10 mouse cellular contexts compared by ENCODE assay signal in genomic region chr17:14912420-14912819, GRCm38 (mm10). TPM values are rescaled to one million over a fixed set of nuclear protein-coding genes. Genes with fewer than 3 reads are reported as not detected.
DNase-seq lines count a peak whose midpoint lies in the region; ATAC-seq and TF ChIP-seq lines count a peak whose summit lies in the region.
"Had no signal": no experiment of that assay in that cellular context is flagged by ENCODE, and none has a peak within 500 bp of the region (broad histone marks: within the 10 kb centered on the region; RNA-seq: fewer than 3 reads in every experiment).

No protein-coding gene starts in this region.

- ATAC-seq in kidney, embryonic 14.5 days (ENCODE audit: low FRiP score, low TSS enrichment) = no peak

- no peak overlapping the region for H3K27ac ChIP-seq in kidney, embryonic 14.5 days (ENCODE audit: low read depth, low read length)
- H3K27ac ChIP-seq in ES-Bruce4 (ENCODE audit: insufficient read depth, low read length) = no peak overlapping the region
- H3K27ac ChIP-seq: embryonic facial prominence, embryonic 15.5 days; hindbrain, embryonic 14.5 days; limb, embryonic 12.5 days had no signal

- H3K36me3 ChIP-seq in kidney, embryonic 14.5 days (ENCODE audit: control insufficient read depth, insufficient read depth, low read length) = no peaks in the 10 kb centered on the region
- no peaks in the 10 kb centered on the region for H3K36me3 ChIP-seq in ES-Bruce4 (ENCODE audit: control insufficient read depth, insufficient read depth, low read length, poor library complexity, severe bottlenecking)
- H3K36me3 ChIP-seq: embryonic facial prominence, embryonic 15.5 days; limb, embryonic 12.5 days had no signal

- no peaks in the 10 kb centered on the region for H3K9me3 ChIP-seq in kidney, embryonic 14.5 days (ENCODE audit: control insufficient read depth, low read length)
- H3K9me3 ChIP-seq in ES-Bruce4 (replicated peaks; ENCODE audit: control insufficient read depth, insufficient read depth, low read length, poor library complexity, severe bottlenecking) = no peaks in the 10 kb centered on the region
- H3K9me3 ChIP-seq: embryonic facial prominence, embryonic 15.5 days; limb, embryonic 12.5 days had no signal

- peak; percentile 18 for DNase-seq in kidney, postnatal 10 days
- DNase-seq in A20 (ENCODE audit: low read depth, low spot score) = peak; percentile 45
- DNase-seq in embryo, embryonic 11 days = peak; percentile 13
- no peak for DNase-seq in spleen, adult 12 weeks (ENCODE audit: low spot score)
- DNase-seq in spleen, postnatal 4 days (ENCODE audit: low spot score in 2 of 2) = no peak

- no peak for TF ChIP-seq EP300 in ES-Bruce4 (IDR thresholded peaks at IDR 0.05; ENCODE audit: insufficient read depth, low read depth, low read length)

- no peak for TF ChIP-seq POLR2A in ES-Bruce4 (IDR thresholded peaks at IDR 0.05; ENCODE audit: insufficient read depth, low read length)

- no peak overlapping the region for H3K4me2 ChIP-seq in kidney, embryonic 14.5 days (replicated peaks; ENCODE audit: low read depth, low read length)
- H3K4me2 ChIP-seq: embryonic facial prominence, embryonic 15.5 days; hindbrain, embryonic 14.5 days; limb, embryonic 12.5 days had no signal

- H3K4me3 ChIP-seq in kidney, embryonic 14.5 days (ENCODE audit: low read length) = no peak overlapping the region
- H3K4me3 ChIP-seq in ES-Bruce4 (ENCODE audit: low read depth, low read length) = no peak overlapping the region
- H3K4me3 ChIP-seq: embryonic facial prominence, embryonic 15.5 days; limb, embryonic 12.5 days had no signal

- WGBS in kidney, embryonic 14.5 days = 50% methylated on average over 6 of the region's 6 CpGs

- no peaks in the 10 kb centered on the region for H3K27me3 ChIP-seq in kidney, embryonic 14.5 days (ENCODE audit: control insufficient read depth, insufficient read depth, low read length)
- no peaks in the 10 kb centered on the region for H3K27me3 ChIP-seq in ES-Bruce4 (ENCODE audit: control insufficient read depth, insufficient read depth, low read length, poor library complexity, severe bottlenecking)
- H3K27me3 ChIP-seq: embryonic facial prominence, embryonic 15.5 days; limb, embryonic 12.5 days had no signal

- peak; percentile 56 for TF ChIP-seq CTCF in ES-Bruce4 (IDR thresholded peaks at IDR 0.05; ENCODE audit: low read depth, low read length)

- no peak overlapping the region for H3K9ac ChIP-seq in kidney, embryonic 14.5 days (ENCODE audit: low read depth, low read length)
- H3K9ac ChIP-seq in ES-Bruce4 (ENCODE audit: low read depth, poor library complexity, severe bottlenecking) = no peak overlapping the region
- H3K9ac ChIP-seq: embryonic facial prominence, embryonic 15.5 days; hindbrain, embryonic 14.5 days; limb, embryonic 12.5 days had no signal

- H3K4me1 ChIP-seq in kidney, embryonic 14.5 days (ENCODE audit: control insufficient read depth, insufficient read depth, low read length) = no peaks in the 10 kb centered on the region
- no peaks in the 10 kb centered on the region for H3K4me1 ChIP-seq in ES-Bruce4 (ENCODE audit: control insufficient read depth, insufficient read depth, low read length)
- H3K4me1 ChIP-seq: embryonic facial prominence, embryonic 15.5 days; limb, embryonic 12.5 days had no signal

RNA-seq across cellular contexts. Expression of gene Wdr27, which starts 30.5 kb away (rescaled TPM):
- 6.7 and 8.3 TPM in 2 replicates for polyA plus RNA-seq in kidney, embryonic 14.5 days (2014; fragmentation: Nextera tagmentation; extraction: Ambion mirVana)
- polyA plus RNA-seq in ES-Bruce4 (2011; ENCODE audit: insufficient read depth, insufficient read length, low read depth, missing spikeins) = 1.8 TPM in 1 of 2 replicates, not detected in the other

RNA-seq across cellular contexts. Expression of gene 1600012H06Rik, which starts 30.6 kb away (rescaled TPM):
- polyA plus RNA-seq in kidney, embryonic 14.5 days (2014; fragmentation: Nextera tagmentation; extraction: Ambion mirVana) = 23.3 and 31.2 TPM in 2 replicates
- 16.1 and 21.1 TPM in 2 replicates for polyA plus RNA-seq in ES-Bruce4 (2011; ENCODE audit: insufficient read depth, insufficient read length, low read depth, missing spikeins)

RNA-seq across cellular contexts. Expression of gene Phf10, which starts 48.7 kb away (rescaled TPM):
- polyA plus RNA-seq in kidney, embryonic 14.5 days (2014; fragmentation: Nextera tagmentation; extraction: Ambion mirVana) = 37.4 and 44.2 TPM in 2 replicates
- polyA plus RNA-seq in ES-Bruce4 (2011; ENCODE audit: insufficient read depth, insufficient read length, low read depth, missing spikeins) = 104 and 107 TPM in 2 replicates

Comparison
In these comparisons a context has a peak if more than half of its experiments do, and no peak if none do; other contexts are left out.
1. DNase-seq: peak in kidney, postnatal 10 days (single experiment), A20 (single experiment) and embryo, embryonic 11 days (single experiment); none in spleen, adult 12 weeks (single experiment) and spleen, postnatal 4 days (0 of 2).